8 mouse cellular contexts compared by ENCODE assay signal in the genomic region with DNA sequence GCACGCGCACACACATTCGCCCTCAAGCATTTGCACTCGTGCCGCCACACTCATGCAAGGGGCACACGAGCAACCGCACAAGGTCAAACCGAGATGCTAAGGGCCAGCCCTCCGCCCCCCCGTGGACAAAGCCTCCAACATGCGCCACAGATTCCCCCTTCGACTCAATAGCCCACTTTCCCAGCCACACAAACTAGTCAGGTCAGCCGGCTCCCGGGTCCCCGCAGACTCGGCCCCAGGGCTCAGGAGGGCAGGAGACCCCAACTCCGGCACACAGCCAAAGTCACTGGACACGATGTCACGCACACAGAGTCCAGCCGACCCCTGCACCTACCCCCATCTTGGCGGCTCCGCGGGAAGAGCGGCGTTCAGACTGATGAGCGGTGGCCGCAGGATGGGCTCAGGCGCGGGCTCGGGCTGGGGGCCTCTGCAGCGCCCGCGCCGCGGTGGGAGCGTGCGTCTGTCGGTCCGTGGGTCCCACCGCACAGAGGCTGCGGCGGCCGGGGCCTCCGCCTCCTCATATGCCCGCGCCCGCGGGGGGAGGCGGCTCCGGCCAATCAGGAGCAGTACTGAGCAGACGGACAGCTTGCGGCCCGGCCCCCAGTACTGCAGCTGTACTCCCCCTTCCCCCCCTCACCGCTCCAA. TPM values are rescaled to one million over a fixed set of nuclear protein-coding genes. Genes with fewer than 3 reads are reported as not detected.
DNase-seq lines count a peak whose midpoint lies in the region; ATAC-seq and TF ChIP-seq lines count a peak whose summit lies in the region.

A gene (minus strand): TSS at position 538 of the 645 bp plus-strand sequence.

- no peaks in the 10 kb centered on the region for H3K9me3 ChIP-seq in midbrain, embryonic 12.5 days
- H3K9me3 ChIP-seq in stomach, embryonic 15.5 days: no peaks in the 10 kb centered on the region

- peaks cover 6% of the 10 kb centered on the region for H3K4me1 ChIP-seq in spleen, adult 2 months (ENCODE audit: control insufficient read depth, insufficient read depth, insufficient read length)
- H3K4me1 ChIP-seq in midbrain, embryonic 12.5 days: peaks cover 75% of the 10 kb centered on the region
- H3K4me1 ChIP-seq in stomach, embryonic 15.5 days: peaks cover 9% of the 10 kb centered on the region

- TF ChIP-seq POLR2A in spleen, adult 2 months (IDR thresholded peaks at IDR 0.05; ENCODE audit: low read depth, low read length): no peak

- H3K9ac ChIP-seq in midbrain, embryonic 12.5 days (replicated peaks): peak within 1 kb of the TSS; percentile 75
- H3K9ac ChIP-seq in stomach, embryonic 15.5 days: no peak within 1 kb of the TSS

- H3K4me3 ChIP-seq in spleen, adult 2 months (ENCODE audit: extremely low read depth, insufficient read depth, insufficient read length): peak within 1 kb of the TSS; percentile 37
- peak within 1 kb of the TSS; percentile 58 for H3K4me3 ChIP-seq in midbrain, embryonic 12.5 days
- H3K4me3 ChIP-seq in stomach, embryonic 15.5 days (replicated peaks): peak within 1 kb of the TSS; percentile 39

- no peak for DNase-seq in spleen, adult 2 months (ENCODE audit: low read depth in 1 of 2, low spot score in 2 of 2)
- DNase-seq in spleen, postnatal 36 days (ENCODE audit: low spot score in 2 of 2): no peak
- peak; percentile 94 for DNase-seq in cerebellum, adult 9-11 months
- peak; percentile 68 to 76 for DNase-seq in frontal cortex, postnatal 14 days (ENCODE audit: low spot score in 2 of 2)
- DNase-seq in left cerebral cortex, adult 18-20 months (ENCODE audit: low spot score in 2 of 2): peak; percentile 82 to 90
- DNase-seq in adipocyte (ENCODE audit: low spot score): no peak

- peaks cover 22% of the 10 kb centered on the region for H3K27me3 ChIP-seq in spleen, adult 2 months (ENCODE audit: control insufficient read depth, insufficient read depth, low read length)
- H3K27me3 ChIP-seq in midbrain, embryonic 12.5 days: peaks cover 71% of the 10 kb centered on the region
- H3K27me3 ChIP-seq in stomach, embryonic 15.5 days (replicated peaks): peaks cover 66% of the 10 kb centered on the region

- H3K4me2 ChIP-seq in midbrain, embryonic 12.5 days (replicated peaks): peak within 1 kb of the TSS; percentile 77
- H3K4me2 ChIP-seq in stomach, embryonic 15.5 days: peak within 1 kb of the TSS; percentile 62

- ATAC-seq in midbrain, embryonic 12.5 days (ENCODE audit: low FRiP score, low read depth): peak; percentile 86
- peak; percentile 25; the same call in 1 of the 2 replicates for ATAC-seq in stomach, embryonic 15.5 days (ENCODE audit: insufficient read depth, low FRiP score, low read depth)

- TF ChIP-seq CTCF in spleen, adult 2 months (IDR thresholded peaks at IDR 0.05; ENCODE audit: extremely low read depth, insufficient read depth, insufficient read length, insufficient replicate concordance): no peak

- no peaks in the 10 kb centered on the region for H3K36me3 ChIP-seq in spleen, adult 2 months (ENCODE audit: control insufficient read depth, insufficient read depth, low read length)
- 0 out of 2 replicates have a peak, but pooled peaks cover 1% of the 10 kb centered on the region for H3K36me3 ChIP-seq in midbrain, embryonic 12.5 days
- H3K36me3 ChIP-seq in stomach, embryonic 15.5 days: no peaks in the 10 kb centered on the region

- H3K27ac ChIP-seq in spleen, adult 2 months (ENCODE audit: insufficient read depth, low read length): no peak within 1 kb of the TSS
- peak within 1 kb of the TSS; percentile 94 for H3K27ac ChIP-seq in midbrain, embryonic 12.5 days (replicated peaks)
- no peak within 1 kb of the TSS for H3K27ac ChIP-seq in stomach, embryonic 15.5 days

- 4% methylated on average over 52 of the region's 54 CpGs for whole genome bisulfite sequencing in spleen, adult 2 months
- under 1% methylated on average over 54 of the region's 54 CpGs for WGBS in midbrain, embryonic 12.5 days
- 1% methylated on average over 51 of the region's 54 CpGs for WGBS in stomach, embryonic 15.5 days

RNA-seq across cellular contexts. Expression of the gene that starts here (rescaled TPM):
- polyA plus RNA-seq in spleen, adult 2 months (2012; rRNA removed): 11.2 and 16.0 TPM in 2 replicates
- 1,000 to 10,000 TPM; 1,987 to 2,019 TPM for total RNA-seq in left cerebral cortex, adult 18-20 months (2021)
- polyA plus RNA-seq in midbrain, embryonic 12.5 days (2016; fragmentation: Nextera tagmentation; extraction: Ambion mirVana): 77.8 and 86.3 TPM in 2 replicates
- polyA plus RNA-seq in stomach, embryonic 15.5 days (2015; fragmentation: Nextera tagmentation; extraction: Ambion mirVana): 3.6 and 4.3 TPM in 2 replicates

Comparison
In these comparisons a context has a peak if more than half of its experiments do, and no peak if none do; other contexts are left out.
1. DNase-seq: peak in cerebellum, adult 9-11 months (single experiment), frontal cortex, postnatal 14 days (2 of 2) and left cerebral cortex, adult 18-20 months (2 of 2); none in spleen, adult 2 months (0 of 2), spleen, postnatal 36 days (0 of 2) and adipocyte (single experiment).
2. Peak in every context shown above with its lines, with median percentiles within 50 percentile points of each other: H3K4me3 ChIP-seq.